Mouse (Mus musculus): ENCODE data around the gene Gm20911. TPM values are rescaled to one million over a fixed set of nuclear protein-coding genes. Genes with fewer than 3 reads are reported as not detected.
"Not testable (repeated sequence)": the region's sequence is repeated elsewhere in the genome, so short reads cannot be mapped to it uniquely, and the experiment has no call there.

Gene Gm20911
- polyA plus RNA-seq (2016; fragmentation: Nextera tagmentation; extraction: Ambion mirVana): not detected in 2 replicates

- no CpG with 5 or more reads among the region's 6 CpGs for WGBS
Observed at GRCm38 (mm10) chrY:81457707-81458106, at the start of gene Gm20911. Gene Gm20911 (plus strand): TSS chrY:81458007.

More at GRCm38 (mm10) chrY:81457707-81458106, at the start of gene Gm20911:
- H3K4me1 ChIP-seq; H3K27me3 ChIP-seq (replicated peaks); H3K36me3 ChIP-seq; H3K4me3 ChIP-seq; H3K9ac ChIP-seq; H3K4me2 ChIP-seq (replicated peaks); H3K27ac ChIP-seq; H3K9me3 ChIP-seq; ATAC-seq (ENCODE audit: low FRiP score, low read depth): not testable (repeated sequence)
